Mouse (Mus musculus) lung, postnatal 4 days (tissue): ENCODE measurements around the gene Afdn.
"Not testable (repeated sequence)": the region's sequence is repeated elsewhere in the genome, so short reads cannot be mapped to it uniquely, and the experiment has no call there.

Source experiments
- DNase-seq, 2 experiments: peaks; one replicate each; pipeline ENCODE4 v3.0.0; 2021

Afdn gene

DNA sequence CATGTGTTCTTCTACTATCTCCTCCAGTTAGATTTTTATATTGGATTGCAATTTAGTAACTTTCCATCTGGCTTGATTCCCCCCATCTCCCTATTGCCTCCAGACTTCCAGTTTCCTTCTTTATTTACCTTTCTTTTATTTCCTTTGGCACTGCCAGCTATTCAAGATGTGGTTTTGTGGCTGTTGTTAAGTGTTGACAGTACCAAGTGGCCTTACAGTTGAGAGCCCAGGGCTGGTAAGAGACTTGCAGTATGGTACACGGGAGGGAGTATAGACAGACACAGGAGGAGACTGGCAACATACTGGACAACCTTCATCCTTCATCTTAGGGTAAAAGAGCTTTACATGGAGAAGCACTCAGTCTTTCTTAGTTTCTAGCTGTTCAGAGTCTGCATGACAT lies 119.4 kb downstream of the Afdn start:
- no peak for DNase-seq

DNA sequence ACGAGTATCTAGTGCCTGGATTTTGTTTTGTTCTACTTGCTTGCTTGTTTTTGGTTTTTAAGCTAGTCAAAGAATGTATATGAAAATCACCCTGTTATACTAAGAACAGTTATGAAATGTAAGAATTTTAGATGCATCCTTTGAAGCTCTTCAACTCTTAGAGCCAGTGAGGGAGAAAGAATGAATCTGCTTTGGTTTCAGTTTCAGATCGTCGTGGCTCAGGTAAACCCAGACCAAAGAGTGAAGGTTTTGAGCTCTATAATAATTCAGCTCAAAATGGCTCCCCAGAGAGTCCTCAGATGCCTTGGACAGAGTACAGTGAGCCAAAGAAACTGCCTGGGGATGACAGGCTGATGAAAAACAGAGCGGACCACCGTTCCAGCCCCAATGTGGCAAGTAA lies 123.2 kb downstream of the Afdn start:
- no peak for DNase-seq

DNA sequence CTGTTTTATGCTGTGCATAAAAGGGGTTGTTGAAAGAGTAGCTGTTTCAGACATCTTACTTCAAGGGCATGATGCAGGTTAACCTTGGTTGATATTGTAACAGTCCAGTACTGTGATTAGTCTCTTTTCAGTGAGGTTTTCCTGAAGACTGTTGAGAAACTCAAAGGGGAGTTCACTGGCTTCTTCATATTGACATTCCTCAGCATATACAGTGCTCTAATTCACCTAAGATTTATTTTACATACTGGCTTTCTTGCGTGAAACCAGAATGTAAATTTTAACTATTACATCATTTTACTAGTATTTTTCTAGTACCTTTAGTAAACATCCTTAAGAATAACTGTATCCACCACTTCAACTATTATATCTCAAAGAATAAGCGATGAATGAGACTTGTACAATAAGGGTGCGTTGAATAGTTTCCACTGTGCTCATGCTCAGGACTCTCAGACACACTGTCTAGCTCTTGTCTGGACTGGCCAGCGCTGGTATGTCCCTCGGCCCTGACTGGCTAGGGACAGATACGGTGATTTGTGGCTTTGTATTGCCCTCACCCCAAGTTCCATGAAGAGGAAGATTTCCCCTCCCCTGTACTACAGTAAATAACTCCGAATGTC lies 129.6 kb downstream of the Afdn start:
- DNase-seq, result no peak

DNA sequence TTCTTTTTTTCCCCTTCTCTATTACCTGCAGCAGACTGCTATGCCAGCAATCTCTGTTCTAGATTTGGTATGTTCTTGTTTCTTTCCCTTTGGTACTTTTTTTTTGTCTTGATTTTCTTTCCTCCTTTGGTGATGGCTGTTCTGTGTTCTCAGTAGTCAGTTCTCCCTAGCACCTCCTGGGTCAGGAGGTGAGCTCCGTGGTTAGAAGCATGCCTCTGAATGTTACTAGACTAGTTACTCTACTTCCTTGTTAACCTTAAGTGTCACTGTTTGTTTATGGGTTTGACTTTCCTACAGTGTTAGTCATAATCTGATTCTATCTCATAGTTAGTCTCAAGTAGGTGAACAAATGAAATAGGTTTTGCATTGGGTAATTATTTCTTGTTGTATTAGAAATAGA lies 130.6 kb downstream of the Afdn start:
- DNase-seq, result no peak

DNA sequence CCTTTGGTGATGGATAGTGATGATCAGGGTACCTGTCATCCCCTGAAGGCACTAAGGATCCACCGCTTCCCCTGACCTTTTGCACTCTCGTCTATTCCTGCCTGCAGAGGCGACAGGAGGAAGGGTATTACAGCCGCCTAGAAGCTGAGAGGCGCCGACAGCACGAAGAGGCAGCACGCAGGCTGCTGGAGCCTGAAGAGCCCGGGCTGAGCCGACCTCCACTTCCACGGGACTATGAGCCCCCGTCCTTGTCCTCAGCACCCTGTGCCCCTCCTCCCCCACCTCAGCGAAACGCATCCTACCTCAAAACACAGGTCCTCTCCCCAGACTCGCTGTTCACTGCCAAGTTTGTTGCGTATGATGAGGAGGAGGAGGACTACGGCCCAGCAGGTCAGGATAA lies 138.5 kb downstream of the Afdn start:
- no peak for DNase-seq

DNA sequence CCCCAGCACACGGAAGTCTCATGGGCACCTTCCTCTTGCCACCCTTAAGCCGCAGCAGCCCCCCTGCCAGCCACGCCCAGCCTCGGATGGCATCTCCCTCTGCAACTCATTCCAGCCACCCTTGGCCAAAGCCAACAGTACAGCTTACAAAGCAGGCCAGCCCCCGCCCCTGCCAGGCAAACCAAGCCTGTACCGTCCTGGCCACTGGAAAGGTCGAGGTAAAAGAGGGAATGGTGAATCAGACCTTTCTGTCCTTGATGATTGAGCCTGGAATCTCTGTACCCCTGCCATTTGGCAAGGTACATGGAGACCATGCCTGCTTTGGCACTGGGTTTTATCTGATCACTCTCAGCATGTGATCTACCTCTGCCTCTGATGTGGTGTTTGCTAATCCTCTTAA lies 138.9 kb downstream of the Afdn start:
- no peak for DNase-seq

DNA sequence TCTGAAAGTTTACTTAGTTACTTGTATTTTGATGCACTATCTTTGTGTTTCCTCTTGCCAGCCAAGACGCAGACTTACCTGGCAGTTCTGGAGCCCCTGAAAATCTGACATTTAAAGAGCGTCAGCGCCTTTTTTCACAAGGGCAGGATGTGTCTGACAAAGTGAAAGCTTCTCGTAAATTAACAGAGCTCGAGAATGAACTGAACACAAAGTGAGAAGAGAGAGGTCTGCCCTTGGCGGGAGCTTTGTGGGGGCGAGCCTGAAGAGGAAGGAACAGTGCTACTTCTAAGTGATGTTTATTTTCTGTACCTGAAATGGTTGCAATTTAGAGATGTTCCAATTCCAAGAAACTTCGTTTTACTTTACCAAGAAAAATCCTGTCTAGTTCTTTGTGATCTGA lies 143.5 kb downstream of the Afdn start:
- DNase-seq, result no peak

DNA sequence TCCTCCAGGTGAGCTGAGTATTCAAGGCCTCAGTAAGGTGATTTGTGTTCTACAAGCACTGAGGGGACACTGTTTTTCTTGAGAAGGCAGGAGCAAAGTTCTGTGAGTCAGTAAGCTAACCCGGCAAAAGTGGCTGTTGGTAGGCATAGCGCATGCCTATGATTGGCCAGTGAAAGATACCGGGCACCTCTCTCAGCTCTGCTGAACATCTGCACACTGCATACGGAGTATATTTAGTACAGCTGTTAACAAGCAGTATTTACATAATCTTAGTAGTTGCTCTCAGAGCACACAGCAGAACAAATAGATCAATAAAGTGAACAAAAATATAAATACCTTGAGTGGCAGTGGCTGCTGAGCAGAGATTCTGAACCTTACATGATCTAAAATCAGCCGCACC lies 146.7 kb downstream of the Afdn start:
- DNase-seq, result no peak

DNA sequence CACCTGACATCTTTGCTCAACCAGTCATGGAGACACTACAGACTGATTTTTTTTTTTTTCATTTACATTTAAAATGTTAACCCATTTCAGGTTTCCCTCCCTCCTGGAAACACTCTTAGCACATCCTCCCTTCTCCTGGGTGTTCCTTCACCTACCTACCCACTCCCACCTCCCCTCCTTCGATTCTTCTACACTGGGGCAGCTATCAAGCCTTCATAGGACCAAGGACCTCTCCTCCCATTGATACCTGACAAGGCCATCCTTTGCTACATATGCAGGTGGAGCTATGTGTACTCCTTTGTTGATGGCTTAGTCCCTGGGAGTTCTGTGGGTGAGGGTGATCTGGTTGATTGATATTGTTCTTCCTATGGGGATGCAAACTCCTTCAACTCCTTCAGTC lies 147.3 kb downstream of the Afdn start:
- no peak for DNase-seq

DNA sequence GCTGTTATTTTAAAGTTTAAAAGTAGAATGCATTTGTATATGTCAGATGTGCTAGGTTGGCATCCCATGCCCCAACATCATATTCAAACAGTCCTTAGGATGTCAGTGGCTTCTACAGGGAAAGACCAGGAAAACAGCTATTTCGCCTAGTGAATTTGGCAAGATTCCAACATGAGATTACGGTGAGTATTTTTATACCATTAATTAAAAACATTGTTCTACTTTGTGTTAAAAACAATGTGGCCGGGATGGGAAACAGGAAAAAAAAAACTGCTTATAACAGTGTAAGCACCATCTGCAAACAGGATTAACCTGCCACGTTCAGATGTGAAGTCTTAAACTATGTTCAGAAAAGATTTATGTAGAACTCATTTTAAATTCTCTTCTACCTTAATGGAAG lies 153.6 kb downstream of the Afdn start:
- DNase-seq, result no peak

DNA sequence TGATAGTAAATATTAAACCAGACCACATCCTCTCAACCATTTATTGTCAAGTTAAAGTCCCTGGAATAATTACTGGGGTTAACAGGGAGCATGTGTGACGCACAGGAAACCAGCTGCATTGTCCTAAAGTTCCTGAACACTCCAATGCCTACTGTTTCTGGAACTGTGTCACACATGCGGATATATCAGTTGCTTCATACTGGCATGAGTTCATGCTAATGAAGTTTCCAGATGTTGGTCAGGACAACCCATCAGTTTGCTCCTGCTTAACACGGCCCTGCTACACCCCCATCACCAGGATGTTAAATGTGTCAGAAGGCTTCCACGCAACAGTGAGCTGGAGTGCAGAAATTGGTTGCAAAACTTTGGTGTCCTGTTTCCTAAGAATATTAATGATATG lies 154.2 kb downstream of the Afdn start:
- peak; percentile 62 to 81 for DNase-seq

DNA sequence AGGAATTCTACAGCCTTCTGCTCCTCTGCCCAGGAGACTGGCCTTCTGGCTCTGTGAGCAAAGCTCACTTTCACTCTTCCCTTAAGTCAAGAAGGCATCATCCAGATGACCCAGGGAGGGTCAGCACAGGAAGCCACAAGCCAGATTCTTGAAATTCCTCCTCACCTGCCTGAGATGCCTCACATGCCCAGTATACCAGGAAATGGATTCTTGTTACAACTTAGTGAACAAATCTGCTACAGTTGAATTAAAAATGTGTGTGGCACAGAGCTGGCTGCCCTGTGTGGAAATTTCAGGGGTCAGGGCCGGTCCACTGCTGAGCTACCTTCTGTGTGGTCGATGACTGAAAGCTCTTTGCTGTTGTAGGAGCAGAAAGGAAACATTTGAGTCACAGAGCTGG lies 160.4 kb downstream of the Afdn start:
- DNase-seq, result no peak

DNA sequence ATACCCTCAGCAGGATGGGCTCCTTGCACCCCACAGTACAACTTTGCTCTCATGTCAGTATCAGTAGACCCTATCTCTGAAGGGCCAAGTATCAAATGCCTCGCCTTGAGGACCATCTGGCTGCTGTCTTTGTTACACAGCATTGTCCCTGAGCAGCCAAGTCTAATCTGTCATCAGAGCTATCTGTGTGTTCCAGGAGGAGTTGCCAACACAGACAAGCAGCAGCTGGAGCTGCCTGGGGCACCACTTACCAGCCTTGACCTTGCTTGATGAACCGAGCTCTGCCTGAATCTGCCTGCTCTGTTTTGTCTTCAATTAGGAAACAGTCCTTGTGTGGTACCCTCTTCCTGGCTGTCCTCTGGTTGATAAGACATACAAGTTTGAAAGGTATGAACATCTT lies 163.1 kb downstream of the Afdn start:
- peak in 1 of 2 experiments; percentile 71 for DNase-seq

DNA sequence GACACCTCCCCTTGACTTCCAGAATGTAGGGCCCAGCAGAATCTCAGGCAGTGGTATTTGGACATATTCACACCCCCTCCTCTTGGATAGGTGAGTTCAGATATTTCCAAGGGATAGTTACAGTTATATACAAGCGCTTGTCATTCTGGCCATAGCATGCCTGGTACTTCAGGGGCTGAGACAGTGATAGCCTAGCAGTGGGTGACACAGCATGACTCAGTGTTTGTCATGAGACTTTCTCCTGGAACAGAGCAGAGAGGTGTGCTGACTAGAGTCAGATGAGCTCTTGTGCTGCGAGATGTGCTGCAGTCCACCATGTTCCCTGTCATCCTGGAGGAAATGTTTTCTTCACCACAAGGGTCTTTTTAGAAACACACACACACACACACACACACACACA lies 164.2 kb downstream of the Afdn start:
- DNase-seq, result no peak

DNA sequence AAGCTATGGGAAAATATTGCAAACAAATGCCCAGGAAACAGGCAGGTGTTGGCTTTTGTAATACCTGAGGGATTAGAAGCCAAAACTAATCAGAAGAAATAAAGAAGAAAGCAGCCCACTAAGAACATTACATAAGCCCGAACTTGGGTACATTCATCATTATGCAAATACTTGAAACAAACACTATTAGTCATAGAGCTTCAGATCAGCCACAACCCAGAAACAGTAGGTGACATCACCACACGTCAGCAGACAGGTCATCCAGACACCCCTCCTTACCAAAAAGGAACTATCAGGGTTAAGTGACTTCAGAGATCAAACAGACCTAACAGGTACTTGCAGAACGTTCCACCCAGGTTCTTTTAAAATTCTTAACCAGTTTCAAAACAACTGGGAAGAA lies 165.6 kb downstream of the Afdn start:
- no peak for DNase-seq

DNA sequence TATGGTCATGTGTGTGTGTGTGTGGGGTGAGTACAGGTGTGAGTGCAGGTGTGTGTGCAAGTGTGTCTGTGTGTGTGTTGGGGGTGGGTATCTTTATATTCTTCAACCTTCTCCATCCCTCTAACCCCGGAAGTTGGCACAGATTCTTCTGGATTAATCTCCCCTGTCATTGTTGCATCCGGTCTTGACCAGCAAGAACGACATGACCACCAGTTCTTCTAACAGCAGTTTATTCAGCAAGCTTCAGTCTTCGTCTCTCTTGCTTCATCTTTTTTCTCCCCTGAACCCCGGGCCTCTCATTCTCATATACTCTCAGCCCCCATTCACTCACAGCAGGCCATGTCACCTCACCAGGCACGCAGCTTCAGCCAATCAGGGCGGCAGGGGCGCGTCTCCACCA lies 170.1 kb downstream of the Afdn start:
- DNase-seq, result no peak

DNA sequence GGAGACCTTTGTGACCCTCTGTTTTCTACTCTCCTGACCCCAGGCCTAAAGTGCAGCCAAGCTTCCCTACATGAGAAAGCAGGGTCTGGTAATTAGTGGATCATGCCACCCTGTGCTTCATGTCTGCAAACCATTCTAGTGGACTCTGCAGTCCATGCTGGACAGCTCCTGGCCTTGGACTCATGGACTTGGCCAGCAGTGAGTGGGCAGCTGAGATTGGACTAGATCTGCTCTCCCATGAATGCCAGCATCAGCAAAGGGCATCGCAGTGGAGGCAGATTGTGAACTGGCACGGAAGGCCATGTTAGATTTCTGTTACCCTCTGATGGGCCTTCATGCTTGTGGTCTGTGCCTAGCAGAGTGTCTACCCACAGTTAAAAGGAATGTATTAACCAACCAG lies 175.0 kb downstream of the Afdn start:
- not testable (repeated sequence) for DNase-seq

DNA sequence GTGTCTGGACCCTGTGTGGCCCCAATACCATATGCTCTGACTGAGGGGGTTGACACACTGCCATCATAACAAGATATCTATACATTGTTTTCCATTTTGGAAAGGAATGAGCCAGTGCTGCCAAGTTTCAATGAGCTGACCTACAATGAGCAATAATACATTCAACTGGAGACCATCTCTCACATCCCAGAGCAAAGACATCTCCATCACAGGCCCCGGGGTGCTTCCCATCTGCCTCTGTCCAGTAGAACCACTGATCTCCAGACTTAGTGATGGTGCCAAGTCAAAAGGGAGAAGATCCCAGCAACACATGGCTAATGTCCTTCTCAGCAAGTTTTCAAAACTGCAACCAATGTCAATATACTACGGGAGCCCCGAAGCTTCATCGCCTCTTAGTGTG lies 177.4 kb downstream of the Afdn start:
- DNase-seq, result no peak

DNA sequence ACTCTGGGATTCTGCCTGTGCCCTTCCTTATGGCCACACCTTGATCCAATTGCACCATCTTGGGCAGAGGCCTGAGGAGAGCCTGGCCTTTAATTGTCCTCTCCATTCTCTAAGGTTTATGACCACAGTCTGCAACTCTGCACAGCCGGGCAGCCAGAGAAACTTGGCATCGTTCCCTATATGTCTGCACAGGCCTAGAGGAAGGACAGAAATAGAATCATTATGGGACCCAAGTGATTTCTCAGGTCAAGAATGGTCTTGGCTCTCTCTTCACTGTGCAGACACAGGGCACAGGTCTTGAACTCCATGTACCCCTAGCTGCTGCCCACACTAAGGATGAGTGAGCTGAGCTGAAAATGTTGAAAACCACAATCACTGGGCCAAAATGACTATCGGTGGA lies 178.3 kb downstream of the Afdn start:
- DNase-seq, result peak in 1 of 2 experiments; percentile 51

DNA sequence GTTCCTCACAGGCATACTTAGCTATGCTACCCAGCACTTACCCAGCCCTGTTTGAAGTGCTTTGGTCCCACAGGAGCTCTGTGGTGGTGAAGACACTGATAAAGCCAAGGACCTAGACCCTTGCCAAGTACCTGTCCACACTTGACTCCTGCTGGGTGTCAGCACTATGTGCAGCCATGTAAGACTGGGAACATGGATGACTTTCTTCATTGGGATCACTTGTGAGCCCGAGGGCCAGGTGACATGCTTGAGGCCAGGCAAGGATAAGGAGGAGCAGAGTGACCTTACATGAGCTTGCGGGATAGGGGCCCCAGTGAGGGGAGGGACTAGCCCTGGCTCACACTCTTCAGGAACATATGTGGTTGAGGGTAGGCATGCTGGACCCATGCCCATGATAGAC lies 178.9 kb downstream of the Afdn start:
- DNase-seq, result not testable (repeated sequence)

DNA sequence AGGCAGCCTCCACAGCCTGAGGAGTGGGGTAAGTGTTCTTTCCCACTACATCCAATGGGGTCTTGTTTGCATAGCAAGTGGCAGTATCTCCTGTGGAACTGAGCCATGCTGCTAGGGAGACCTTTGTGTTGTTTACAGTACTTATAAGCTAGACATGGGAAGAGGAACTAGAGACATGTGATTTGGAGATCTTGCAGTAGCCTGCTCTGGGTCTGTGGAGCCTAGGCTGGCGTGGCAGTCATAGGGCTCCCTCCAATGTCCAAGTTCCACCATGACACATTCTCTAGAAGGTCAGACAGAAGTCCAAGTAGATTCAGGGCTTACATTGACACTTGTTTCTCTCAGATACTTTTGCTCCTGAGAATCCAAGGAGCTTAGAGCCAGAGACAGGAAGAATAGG lies 180.1 kb downstream of the Afdn start:
- peak; percentile 35 to 40 for DNase-seq

DNA sequence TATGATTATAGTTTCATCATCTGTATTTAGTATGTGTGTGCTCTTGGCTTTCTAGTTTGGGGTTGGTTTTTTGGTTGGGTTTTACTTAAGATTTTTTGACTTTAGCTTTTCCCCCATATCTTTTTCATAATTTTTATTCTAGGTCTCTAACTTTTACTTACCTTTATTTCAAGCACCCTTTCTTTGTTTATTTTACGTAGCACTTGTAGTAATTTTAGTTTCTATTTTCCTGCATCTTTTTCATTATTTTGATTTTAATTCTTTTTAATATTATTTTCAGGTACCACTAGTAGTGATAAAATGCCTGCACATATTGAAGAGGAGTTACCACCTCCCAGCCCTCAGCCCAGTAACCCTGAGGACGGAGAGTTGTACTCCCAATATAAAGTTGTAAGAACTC lies 187.7 kb downstream of the Afdn start, which contains the start of gene Gm7168:
Gm7168 (plus strand) TSS at position 301 of the 400 bp plus-strand sequence.
- DNase-seq, result not testable (repeated sequence)

DNA sequence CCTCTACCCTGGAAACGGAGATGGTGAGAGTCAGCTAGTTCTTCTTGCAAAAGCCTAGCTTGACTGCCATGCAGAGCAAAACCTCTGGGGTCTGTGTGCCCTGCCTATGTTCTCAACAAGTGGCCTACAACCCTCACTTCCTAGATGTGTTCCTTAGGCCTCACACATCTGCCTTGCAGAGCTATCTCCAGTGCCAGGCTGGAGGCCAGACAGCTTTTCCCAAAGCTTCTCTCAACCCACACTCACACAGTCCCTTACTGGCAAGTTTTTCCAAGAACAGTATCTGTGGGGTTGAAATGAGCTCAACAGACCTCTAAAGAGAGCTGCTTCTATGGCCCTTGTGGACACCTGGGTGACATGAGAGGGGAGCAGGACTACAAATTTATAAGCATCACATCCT lies 191.2 kb downstream of the Afdn start:
- not testable (repeated sequence) for DNase-seq
